Mouse (Mus musculus): ENCODE results near the gene Tmigd3.

- no peak for TF ChIP-seq POLR2A (IDR thresholded peaks at IDR 0.05; ENCODE audit: borderline replicate concordance, control insufficient read depth, low read depth, low read length)
- TF ChIP-seq CTCF (IDR thresholded peaks at IDR 0.05; ENCODE audit: control insufficient read depth, insufficient read depth, low read length), result no peak
Measured at GRCm38 (mm10) chr3:105928195-105928569, 57.5 kb downstream of the Tmigd3 start.
